Mouse (Mus musculus): Measurements from ENCODE around the gene Tspan17. TPM values are rescaled to one million over a fixed set of nuclear protein-coding genes. Genes with fewer than 3 reads are reported as not detected.
A peak's percentile ranks its signal among the peaks of the same experiment; 100 is the strongest.
"Not testable (repeated sequence)": the region's sequence is repeated elsewhere in the genome, so short reads cannot be mapped to it uniquely, and the experiment has no call there.

Tspan17 gene
- polyA plus RNA-seq, 1 experiment from 2014 or later = 18.1 TPM

- 81% methylated on average over 4 of the region's 4 CpGs for WGBS
- Histone ChIP-seq H3K4me3 (no peak overlapping the region), H3K4me1 (peaks cover 10% of the 10 kb centered on the region), H3K27me3 (peaks cover 53% of the 10 kb centered on the region), H3K27ac (no peak overlapping the region), H3K9ac (no peak overlapping the region), H3K36me3 (no peaks in the 10 kb centered on the region), H3K9me3 (no peaks in the 10 kb centered on the region), H3K4me2 (no peak overlapping the region)
- ATAC-seq (ENCODE audit: borderline replicate concordance, extremely low read depth, low FRiP score, low TSS enrichment) = no peak
Measured at GRCm38 (mm10) chr13:54767012-54767411, 22.2 kb upstream of the Tspan17 start.

- no peak overlapping the region for H3K4me3 ChIP-seq
- no peak overlapping the region for H3K4me2 ChIP-seq
- H3K9me3 ChIP-seq = no peaks in the 10 kb centered on the region
- H3K9ac ChIP-seq = no peak overlapping the region
- no peak overlapping the region for H3K27ac ChIP-seq
- H3K36me3 ChIP-seq = no peaks in the 10 kb centered on the region
- 63% methylated on average over 3 of the region's 3 CpGs for WGBS
- no peaks in the 10 kb centered on the region for H3K4me1 ChIP-seq
- ATAC-seq (ENCODE audit: borderline replicate concordance, extremely low read depth, low FRiP score, low TSS enrichment) = no peak
- H3K27me3 ChIP-seq = no peaks in the 10 kb centered on the region
Measured at GRCm38 (mm10) chr13:54780592-54780991, 8.6 kb upstream of the Tspan17 start.

- Histone ChIP-seq H3K4me2 (no peak overlapping the region), H3K9ac (no peak overlapping the region), H3K4me3 (no peak overlapping the region), H3K27me3 (no peaks in the 10 kb centered on the region), H3K4me1 (no peaks in the 10 kb centered on the region), H3K27ac (no peak overlapping the region), H3K9me3 (no peaks in the 10 kb centered on the region), H3K36me3 (no peaks in the 10 kb centered on the region)
- 78% methylated on average over 3 of the region's 3 CpGs for WGBS
- ATAC-seq (ENCODE audit: borderline replicate concordance, extremely low read depth, low FRiP score, low TSS enrichment) = no peak
Measured at GRCm38 (mm10) chr13:54781086-54781485, 8.1 kb upstream of the Tspan17 start.

GRCm38 (mm10) chr13:54783235-54783634, 5.9 kb upstream of the Tspan17 start:
- H3K4me1 ChIP-seq = no peaks in the 10 kb centered on the region
- ATAC-seq (ENCODE audit: borderline replicate concordance, extremely low read depth, low FRiP score, low TSS enrichment) = no peak
- H3K4me2 ChIP-seq = no peak overlapping the region
- WGBS = 40% methylated on average over 2 of the region's 2 CpGs
- no peak overlapping the region for H3K9ac ChIP-seq
- no peaks in the 10 kb centered on the region for H3K36me3 ChIP-seq
- no peak overlapping the region for H3K4me3 ChIP-seq
- H3K9me3 ChIP-seq = no peaks in the 10 kb centered on the region
- H3K27ac ChIP-seq = no peak overlapping the region
- H3K27me3 ChIP-seq = no peaks in the 10 kb centered on the region

GRCm38 (mm10) chr13:54783698-54784097, 5.5 kb upstream of the Tspan17 start, which contains the start of gene Eif4e1b:
Eif4e1b (plus strand) TSS chr13:54783998.
- Histone ChIP-seq H3K9me3 (no peaks in the 10 kb centered on the region), H3K27ac (no peak within 1 kb of the TSS), H3K4me2 (no peak within 1 kb of the TSS), H3K36me3 (no peaks in the 10 kb centered on the region), H3K9ac (no peak within 1 kb of the TSS), H3K27me3 (no peaks in the 10 kb centered on the region), H3K4me3 (no peak within 1 kb of the TSS), H3K4me1 (no peaks in the 10 kb centered on the region)
- 76% methylated on average over 4 of the region's 4 CpGs for WGBS
- ATAC-seq (ENCODE audit: borderline replicate concordance, extremely low read depth, low FRiP score, low TSS enrichment) = no peak

GRCm38 (mm10) chr13:54787591-54787990, 1.6 kb upstream of the Tspan17 start:
- H3K4me3 ChIP-seq; H3K36me3 ChIP-seq; H3K4me1 ChIP-seq; ATAC-seq (ENCODE audit: borderline replicate concordance, extremely low read depth, low FRiP score, low TSS enrichment); H3K27ac ChIP-seq; H3K4me2 ChIP-seq; H3K9me3 ChIP-seq; H3K9ac ChIP-seq: not testable (repeated sequence)
- WGBS = 35% methylated on average over 2 of the region's 2 CpGs
- peaks cover 11% of the 10 kb centered on the region; the same call in 1 of the 2 replicates for H3K27me3 ChIP-seq

- ATAC-seq (ENCODE audit: borderline replicate concordance, extremely low read depth, low FRiP score, low TSS enrichment) = peak; percentile 32
- peak overlapping the region; percentile 45; the same call in 1 of the 2 replicates for H3K27ac ChIP-seq
- H3K4me2 ChIP-seq = peak overlapping the region; percentile 97
- H3K9me3 ChIP-seq = no peaks in the 10 kb centered on the region
- peaks cover 11% of the 10 kb centered on the region; the same call in 1 of the 2 replicates for H3K27me3 ChIP-seq
- H3K36me3 ChIP-seq = no peaks in the 10 kb centered on the region
- WGBS = 1% methylated on average over 38 of the region's 38 CpGs
- peak overlapping the region; percentile 41 for H3K9ac ChIP-seq
- peaks cover 8% of the 10 kb centered on the region for H3K4me1 ChIP-seq
- peak overlapping the region; percentile 59 for H3K4me3 ChIP-seq
Measured at GRCm38 (mm10) chr13:54789561-54790397, 602 bp downstream of the Tspan17 start.

- Histone ChIP-seq H3K36me3 (no peaks in the 10 kb centered on the region), H3K4me1 (peaks cover 8% of the 10 kb centered on the region), H3K4me2 (no peak overlapping the region), H3K27ac (no peak overlapping the region), H3K4me3 (no peak overlapping the region), H3K9ac (no peak overlapping the region), H3K9me3 (no peaks in the 10 kb centered on the region), H3K27me3 (peaks cover 11% of the 10 kb centered on the region; the same call in 1 of the 2 replicates)
- WGBS = 14% methylated on average over 21 of the region's 21 CpGs
- no peak for ATAC-seq (ENCODE audit: borderline replicate concordance, extremely low read depth, low FRiP score, low TSS enrichment)
Measured at GRCm38 (mm10) chr13:54792259-54793230, 3.4 kb downstream of the Tspan17 start.

GRCm38 (mm10) chr13:54794002-54794577, 4.9 kb downstream of the Tspan17 start:
- 61% methylated on average over 16 of the region's 16 CpGs for WGBS
- H3K4me1 ChIP-seq = peaks cover 8% of the 10 kb centered on the region
- H3K27ac ChIP-seq = no peak overlapping the region
- no peak for ATAC-seq (ENCODE audit: borderline replicate concordance, extremely low read depth, low FRiP score, low TSS enrichment)
- no peak overlapping the region for H3K4me2 ChIP-seq
- no peaks in the 10 kb centered on the region for H3K36me3 ChIP-seq
- H3K9me3 ChIP-seq = no peaks in the 10 kb centered on the region
- no peak overlapping the region for H3K4me3 ChIP-seq
- no peak overlapping the region for H3K9ac ChIP-seq
- peaks cover 11% of the 10 kb centered on the region; the same call in 1 of the 2 replicates for H3K27me3 ChIP-seq

GRCm38 (mm10) chr13:54794843-54795242, 5.7 kb downstream of the Tspan17 start:
- Histone ChIP-seq H3K27ac (no peak overlapping the region), H3K4me3 (no peak overlapping the region), H3K9me3 (no peaks in the 10 kb centered on the region), H3K36me3 (no peaks in the 10 kb centered on the region), H3K4me2 (no peak overlapping the region), H3K4me1 (peaks cover 5% of the 10 kb centered on the region), H3K27me3 (peaks cover 11% of the 10 kb centered on the region; the same call in 1 of the 2 replicates), H3K9ac (no peak overlapping the region)
- no peak for ATAC-seq (ENCODE audit: borderline replicate concordance, extremely low read depth, low FRiP score, low TSS enrichment)
- 34% methylated on average over 5 of the region's 5 CpGs for WGBS

GRCm38 (mm10) chr13:54797356-54797755, 8.2 kb downstream of the Tspan17 start:
- H3K4me1 ChIP-seq = no peaks in the 10 kb centered on the region
- H3K4me3 ChIP-seq = no peak overlapping the region
- H3K36me3 ChIP-seq = no peaks in the 10 kb centered on the region
- no peak overlapping the region for H3K9ac ChIP-seq
- H3K9me3 ChIP-seq = no peaks in the 10 kb centered on the region
- H3K4me2 ChIP-seq = no peak overlapping the region
- no peaks in the 10 kb centered on the region for H3K27me3 ChIP-seq
- ATAC-seq (ENCODE audit: borderline replicate concordance, extremely low read depth, low FRiP score, low TSS enrichment) = no peak
- no peak overlapping the region for H3K27ac ChIP-seq
- WGBS = 35% methylated on average over 4 of the region's 4 CpGs

All from lung, embryonic 15.5 days (tissue).